Mouse (Mus musculus): Measurements from ENCODE around the gene Alk.

GRCm38 (mm10) chr17:71864039-71864438, 740.4 kb downstream of the Alk start:
- TF ChIP-seq MAX (IDR thresholded peaks at IDR 0.05), result no peak
- no peak for TF ChIP-seq CTCF (IDR thresholded peaks at IDR 0.05; ENCODE audit: control insufficient read depth, insufficient read depth, insufficient read length)
- TF ChIP-seq CEBPB (IDR thresholded peaks at IDR 0.05; ENCODE audit: low read depth), result no peak
- no peak for TF ChIP-seq USF1 (IDR thresholded peaks at IDR 0.05; ENCODE audit: low read depth)
- no peak for TF ChIP-seq MYOG (IDR thresholded peaks at IDR 0.05; ENCODE audit: control insufficient read depth, extremely low read depth, insufficient read length)
- TF ChIP-seq FOSL1 (IDR thresholded peaks at IDR 0.05; ENCODE audit: insufficient read depth, low read length, poor library complexity, severe bottlenecking), result no peak

All from C2C12 (cell line).